Mouse (Mus musculus): Measurements from ENCODE around the gene Tfg. TPM values are rescaled to one million over a fixed set of nuclear protein-coding genes. Genes with fewer than 3 reads are reported as not detected.

Tfg gene
- polyA plus RNA-seq, 1 experiment from 2014 or later, result 191 TPM

DNA sequence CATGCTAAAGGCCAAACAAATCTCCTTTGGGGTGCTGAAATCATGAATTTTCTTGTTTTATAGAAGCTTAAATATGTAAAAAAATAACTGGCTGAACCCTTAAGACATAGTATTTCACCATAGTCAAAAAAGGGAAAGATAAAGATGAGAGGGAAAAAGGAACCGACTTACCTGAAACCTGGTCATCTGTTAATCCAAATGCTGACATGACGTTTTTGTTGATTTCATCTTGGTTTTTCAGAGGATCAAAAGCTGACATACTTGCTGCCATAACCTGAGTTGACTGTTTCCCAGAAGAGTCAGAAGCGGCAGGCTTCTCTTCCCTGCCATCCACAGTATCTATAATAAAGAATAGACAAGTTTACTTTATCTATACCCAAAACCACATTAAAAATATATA is 16.4 kb downstream of the Tfg start:
- Histone ChIP-seq H3K9ac (replicated peaks; ENCODE audit: low read depth, low read length) (no peak overlapping the region), H3K4me3 (ENCODE audit: low read depth, low read length) (no peak overlapping the region), H3K4me2 (ENCODE audit: low read depth, low read length) (no peak overlapping the region), H3K27ac (ENCODE audit: low read depth, low read length) (no peak overlapping the region), H3K27me3 (ENCODE audit: control insufficient read depth, insufficient read depth, low read length) (no peaks in the 10 kb centered on the region), H3K4me1 (ENCODE audit: control insufficient read depth, insufficient read depth, low read length) (no peaks in the 10 kb centered on the region), H3K36me3 (ENCODE audit: control insufficient read depth, insufficient read depth, low read length) (peaks cover 23% of the 10 kb centered on the region), H3K9me3 (ENCODE audit: control insufficient read depth, low read length) (no peaks in the 10 kb centered on the region)
- ATAC-seq (ENCODE audit: low read depth), result no peak
- 95% methylated on average over 3 of the region's 3 CpGs for WGBS

DNA sequence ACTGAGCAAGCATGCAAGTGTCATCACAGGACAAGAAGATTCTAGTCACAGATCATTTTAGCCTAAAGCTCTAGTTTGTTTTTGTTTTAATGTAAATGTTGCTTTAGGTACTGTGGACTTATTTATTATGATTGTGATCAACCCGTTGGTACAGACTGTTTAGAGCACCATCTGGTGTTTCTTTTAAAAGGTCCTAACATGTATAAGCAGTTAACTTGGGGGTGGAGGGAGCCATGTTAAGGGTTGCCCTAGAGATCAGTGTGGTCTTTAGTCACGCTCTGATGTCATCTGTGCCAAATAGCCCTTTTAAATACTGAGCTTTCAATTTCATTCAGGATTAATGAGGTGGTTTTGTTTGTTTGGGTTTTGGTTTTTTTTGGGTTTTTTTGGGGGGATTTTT is 20.8 kb downstream of the Tfg start:
- ATAC-seq (ENCODE audit: low read depth), result no peak
- no peak overlapping the region for H3K27ac ChIP-seq (ENCODE audit: low read depth, low read length)
- no peaks in the 10 kb centered on the region for H3K27me3 ChIP-seq (ENCODE audit: control insufficient read depth, insufficient read depth, low read length)
- 44% methylated on average over 2 of the region's 2 CpGs for WGBS
- no peaks in the 10 kb centered on the region for H3K4me1 ChIP-seq (ENCODE audit: control insufficient read depth, insufficient read depth, low read length)
- H3K4me3 ChIP-seq (ENCODE audit: low read depth, low read length), result no peak overlapping the region
- no peaks in the 10 kb centered on the region for H3K9me3 ChIP-seq (ENCODE audit: control insufficient read depth, low read length)
- H3K36me3 ChIP-seq (ENCODE audit: control insufficient read depth, insufficient read depth, low read length), result peaks cover 39% of the 10 kb centered on the region
- no peak overlapping the region for H3K4me2 ChIP-seq (ENCODE audit: low read depth, low read length)
- H3K9ac ChIP-seq (replicated peaks; ENCODE audit: low read depth, low read length), result no peak overlapping the region

DNA sequence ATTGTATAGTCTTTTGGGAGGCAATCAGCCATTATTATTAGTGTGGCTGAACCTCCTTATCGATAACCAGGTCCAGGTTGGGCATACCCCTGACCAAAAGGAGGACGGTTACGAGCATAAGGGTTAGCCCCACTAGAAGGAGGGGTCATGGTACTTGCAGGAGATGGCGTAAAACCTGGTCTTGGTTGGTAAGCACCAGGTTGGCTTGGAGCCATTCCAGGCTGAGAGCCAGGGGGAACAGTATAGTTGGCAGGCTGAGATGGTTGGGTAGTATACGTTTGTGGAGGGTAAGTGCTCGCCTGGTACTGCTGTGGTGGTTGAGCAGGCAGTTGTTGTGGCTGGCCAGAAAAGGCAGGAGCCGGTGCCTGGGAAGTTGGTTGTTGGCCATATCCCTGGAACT is 26.5 kb downstream of the Tfg start:
- Histone ChIP-seq H3K36me3 (ENCODE audit: control insufficient read depth, insufficient read depth, low read length) (peaks cover 26% of the 10 kb centered on the region), H3K4me2 (ENCODE audit: low read depth, low read length) (no peak overlapping the region), H3K9me3 (ENCODE audit: control insufficient read depth, low read length) (no peaks in the 10 kb centered on the region), H3K27me3 (ENCODE audit: control insufficient read depth, insufficient read depth, low read length) (no peaks in the 10 kb centered on the region), H3K4me1 (ENCODE audit: control insufficient read depth, insufficient read depth, low read length) (no peaks in the 10 kb centered on the region), H3K27ac (ENCODE audit: low read depth, low read length) (no peak overlapping the region), H3K4me3 (ENCODE audit: low read depth, low read length) (no peak overlapping the region), H3K9ac (replicated peaks; ENCODE audit: low read depth, low read length) (no peak overlapping the region)
- WGBS, result 91% methylated on average over 7 of the region's 7 CpGs
- ATAC-seq (ENCODE audit: low read depth), result no peak

- no peak for ATAC-seq (ENCODE audit: low read depth)
- Histone ChIP-seq H3K36me3 (ENCODE audit: control insufficient read depth, insufficient read depth, low read length) (peaks cover 15% of the 10 kb centered on the region), H3K27me3 (ENCODE audit: control insufficient read depth, insufficient read depth, low read length) (no peaks in the 10 kb centered on the region), H3K4me3 (ENCODE audit: low read depth, low read length) (no peak overlapping the region), H3K27ac (ENCODE audit: low read depth, low read length) (no peak overlapping the region), H3K4me2 (ENCODE audit: low read depth, low read length) (no peak overlapping the region), H3K9me3 (ENCODE audit: control insufficient read depth, low read length) (no peaks in the 10 kb centered on the region), H3K9ac (replicated peaks; ENCODE audit: low read depth, low read length) (no peak overlapping the region), H3K4me1 (ENCODE audit: control insufficient read depth, insufficient read depth, low read length) (no peaks in the 10 kb centered on the region)
- 97% methylated on average over 5 of the region's 5 CpGs for WGBS
These were observed 30.5 kb downstream of the Tfg start for GRCm38 (mm10) chr16:56686747-56687146.

- Histone ChIP-seq H3K9ac (replicated peaks; ENCODE audit: low read depth, low read length) (no peak overlapping the region), H3K36me3 (ENCODE audit: control insufficient read depth, insufficient read depth, low read length) (peaks cover 10% of the 10 kb centered on the region; the same call in 1 of the 2 replicates), H3K4me1 (ENCODE audit: control insufficient read depth, insufficient read depth, low read length) (no peaks in the 10 kb centered on the region), H3K4me3 (ENCODE audit: low read depth, low read length) (no peak overlapping the region), H3K27me3 (ENCODE audit: control insufficient read depth, insufficient read depth, low read length) (no peaks in the 10 kb centered on the region), H3K27ac (ENCODE audit: low read depth, low read length) (no peak overlapping the region), H3K4me2 (ENCODE audit: low read depth, low read length) (no peak overlapping the region), H3K9me3 (ENCODE audit: control insufficient read depth, low read length) (no peaks in the 10 kb centered on the region)
- 0 out of 2 replicates have a peak, but pooled peaks have one; percentile 38 for ATAC-seq (ENCODE audit: low read depth)
- 79% methylated on average over 8 of the region's 8 CpGs for WGBS
These were observed 36.1 kb downstream of the Tfg start for GRCm38 (mm10) chr16:56681010-56681645.

DNA sequence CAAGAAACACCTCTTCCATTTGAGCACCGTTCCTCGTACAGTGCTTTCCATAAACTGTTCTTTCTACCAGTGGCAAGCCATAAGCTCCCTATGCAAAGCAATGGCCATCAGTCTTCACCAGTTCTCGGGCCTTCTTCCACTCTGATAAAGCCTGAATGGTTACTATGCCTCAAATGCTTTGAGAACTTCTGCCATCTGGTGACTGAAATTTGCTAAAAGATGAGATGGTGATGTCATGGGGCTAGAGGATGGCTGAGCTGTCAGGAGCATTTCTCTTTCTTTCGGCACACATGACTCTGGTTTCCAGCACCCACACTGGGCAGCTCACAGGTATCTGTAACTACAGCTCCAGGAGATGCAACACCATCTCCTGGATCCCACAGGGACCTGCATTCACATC is 40.1 kb downstream of the Tfg start:
- H3K9ac ChIP-seq (replicated peaks; ENCODE audit: low read depth, low read length), result no peak overlapping the region
- H3K36me3 ChIP-seq (ENCODE audit: control insufficient read depth, insufficient read depth, low read length), result no peaks in the 10 kb centered on the region
- H3K4me3 ChIP-seq (ENCODE audit: low read depth, low read length), result no peak overlapping the region
- no peak overlapping the region for H3K4me2 ChIP-seq (ENCODE audit: low read depth, low read length)
- H3K27ac ChIP-seq (ENCODE audit: low read depth, low read length), result no peak overlapping the region
- H3K9me3 ChIP-seq (ENCODE audit: control insufficient read depth, low read length), result no peaks in the 10 kb centered on the region
- H3K27me3 ChIP-seq (ENCODE audit: control insufficient read depth, insufficient read depth, low read length), result no peaks in the 10 kb centered on the region
- WGBS, result 76% methylated on average over 4 of the region's 4 CpGs
- ATAC-seq (ENCODE audit: low read depth), result 0 out of 2 replicates have a peak, but pooled peaks have one; percentile 69
- H3K4me1 ChIP-seq (ENCODE audit: control insufficient read depth, insufficient read depth, low read length), result no peaks in the 10 kb centered on the region

- Histone ChIP-seq H3K27ac (ENCODE audit: low read depth, low read length) (no peak overlapping the region), H3K4me1 (ENCODE audit: control insufficient read depth, insufficient read depth, low read length) (no peaks in the 10 kb centered on the region), H3K4me3 (ENCODE audit: low read depth, low read length) (no peak overlapping the region), H3K4me2 (ENCODE audit: low read depth, low read length) (no peak overlapping the region), H3K27me3 (ENCODE audit: control insufficient read depth, insufficient read depth, low read length) (no peaks in the 10 kb centered on the region), H3K9ac (replicated peaks; ENCODE audit: low read depth, low read length) (no peak overlapping the region), H3K36me3 (ENCODE audit: control insufficient read depth, insufficient read depth, low read length) (no peaks in the 10 kb centered on the region), H3K9me3 (ENCODE audit: control insufficient read depth, low read length) (no peaks in the 10 kb centered on the region)
- no peak for ATAC-seq (ENCODE audit: low read depth)
- WGBS, result 96% methylated on average over 2 of the region's 2 CpGs
These were observed 43.8 kb downstream of the Tfg start for GRCm38 (mm10) chr16:56673420-56673819.

GRCm38 (mm10) chr16:56670941-56671340 is 46.3 kb downstream of the Tfg start:
- H3K4me1 ChIP-seq (ENCODE audit: control insufficient read depth, insufficient read depth, low read length), result no peaks in the 10 kb centered on the region
- no peak overlapping the region for H3K4me2 ChIP-seq (ENCODE audit: low read depth, low read length)
- no peaks in the 10 kb centered on the region for H3K27me3 ChIP-seq (ENCODE audit: control insufficient read depth, insufficient read depth, low read length)
- WGBS, result 84% methylated on average over 8 of the region's 8 CpGs
- H3K36me3 ChIP-seq (ENCODE audit: control insufficient read depth, insufficient read depth, low read length), result no peaks in the 10 kb centered on the region
- H3K9me3 ChIP-seq (ENCODE audit: control insufficient read depth, low read length), result no peaks in the 10 kb centered on the region
- ATAC-seq (ENCODE audit: low read depth), result no peak
- no peak overlapping the region for H3K9ac ChIP-seq (replicated peaks; ENCODE audit: low read depth, low read length)
- H3K27ac ChIP-seq (ENCODE audit: low read depth, low read length), result no peak overlapping the region
- no peak overlapping the region for H3K4me3 ChIP-seq (ENCODE audit: low read depth, low read length)

DNA sequence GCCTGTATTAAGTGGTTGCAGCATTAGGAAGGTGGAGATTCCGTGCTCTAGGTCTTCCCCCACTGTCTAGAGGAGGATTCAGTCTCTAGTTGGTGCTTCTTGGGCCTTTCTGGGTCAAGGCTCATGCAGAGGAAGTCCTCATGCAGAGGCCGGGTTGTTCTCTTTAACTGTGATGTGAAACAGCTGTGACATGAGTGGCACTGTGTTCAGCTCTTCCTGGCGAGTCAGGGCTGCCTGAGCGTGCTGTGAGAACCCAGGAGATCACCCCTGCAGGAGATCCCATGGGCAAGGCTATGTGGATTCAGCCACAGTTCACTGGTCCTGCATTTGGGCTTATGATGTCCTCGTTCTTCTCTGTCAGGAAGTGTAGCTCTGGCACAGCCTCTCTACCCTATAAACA is 47.7 kb downstream of the Tfg start:
- ATAC-seq (ENCODE audit: low read depth), result no peak
- H3K4me3 ChIP-seq (ENCODE audit: low read depth, low read length), result no peak overlapping the region
- 78% methylated on average over 5 of the region's 5 CpGs for WGBS

More for the DNA sequence above, 47.7 kb downstream of the Tfg start:
- H3K27me3 ChIP-seq (ENCODE audit: control insufficient read depth, insufficient read depth, low read length), result no peaks in the 10 kb centered on the region
- no peaks in the 10 kb centered on the region for H3K4me1 ChIP-seq (ENCODE audit: control insufficient read depth, insufficient read depth, low read length)
- H3K36me3 ChIP-seq (ENCODE audit: control insufficient read depth, insufficient read depth, low read length), result no peaks in the 10 kb centered on the region
- H3K4me2 ChIP-seq (ENCODE audit: low read depth, low read length), result no peak overlapping the region
- no peak overlapping the region for H3K9ac ChIP-seq (replicated peaks; ENCODE audit: low read depth, low read length)
- H3K9me3 ChIP-seq (ENCODE audit: control insufficient read depth, low read length), result no peaks in the 10 kb centered on the region
- H3K27ac ChIP-seq (ENCODE audit: low read depth, low read length), result no peak overlapping the region
